Mouse (Mus musculus) intestine, embryonic 15.5 days (tissue): ENCODE measurements around the gene Usp40. TPM values are rescaled to one million over a fixed set of nuclear protein-coding genes. Genes with fewer than 3 reads are reported as not detected.

Source experiments
- ATAC-seq: fragments of 200-750 bp; cut with Nextera tagmentation; 2 replicates; pipeline ENCODE4 v1.8.0; 2017; ENCODE audit warnings: moderate TSS enrichment, moderate library complexity
- H3K27ac ChIP-seq: fragments of 300-500 bp; sonication (generic); 2 replicates; pipeline ENCODE4 v1.5.1; 2015; ENCODE audit warnings: mild to moderate bottlenecking, inconsistent platforms
- H3K27me3 ChIP-seq: fragments of 300-500 bp; sonication (generic); replicated peaks from 2 replicates; pipeline ENCODE4 v1.6.1; 2015; ENCODE audit warnings: inconsistent platforms
- H3K36me3 ChIP-seq: fragments of 300-500 bp; sonication (generic); 2 replicates; pipeline ENCODE4 v1.6.1; 2015; ENCODE audit warnings: inconsistent platforms
- H3K4me1 ChIP-seq: fragments of 300-500 bp; sonication (generic); replicated peaks from 2 replicates; pipeline ENCODE4 v1.6.1; 2015; ENCODE audit warnings: inconsistent platforms
- H3K4me2 ChIP-seq: fragments of 300-500 bp; sonication (generic); replicated peaks from 2 replicates; pipeline ENCODE4 v1.6.1; 2015; ENCODE audit warnings: mild to moderate bottlenecking, inconsistent platforms
- H3K4me3 ChIP-seq: fragments of 300-500 bp; sonication (generic); replicated peaks from 2 replicates; pipeline ENCODE4 v1.5.1; 2015; ENCODE audit warnings: inconsistent platforms
- H3K9ac ChIP-seq: fragments of 300-500 bp; sonication (generic); 2 replicates; pipeline ENCODE4 v1.6.1; 2015; ENCODE audit warnings: inconsistent platforms
- H3K9me3 ChIP-seq: fragments of 300-500 bp; sonication (generic); 2 replicates; pipeline ENCODE4 v1.6.1; 2016; ENCODE audit warnings: inconsistent platforms
- WGBS: fragments of 180-500 bp; shearing (Covaris S2); methylation state at CpG from one replicate; pipeline ENCODE4 v1.1.7; 2015; 5-methylcytosine and 5-hydroxymethylcytosine counted together
- polyA plus RNA-seq: library from polyadenylated mRNA; unstranded; fragments of >200 nt; fragmentation: Nextera tagmentation; extraction: Ambion mirVana; gene quantifications from 2 replicates; pipeline ENCODE4 v1.2.1, GENCODE M21; 2015

Usp40 gene
- polyA plus RNA-seq, 1 experiment from 2014 or later, result 28.8 TPM

DNA sequence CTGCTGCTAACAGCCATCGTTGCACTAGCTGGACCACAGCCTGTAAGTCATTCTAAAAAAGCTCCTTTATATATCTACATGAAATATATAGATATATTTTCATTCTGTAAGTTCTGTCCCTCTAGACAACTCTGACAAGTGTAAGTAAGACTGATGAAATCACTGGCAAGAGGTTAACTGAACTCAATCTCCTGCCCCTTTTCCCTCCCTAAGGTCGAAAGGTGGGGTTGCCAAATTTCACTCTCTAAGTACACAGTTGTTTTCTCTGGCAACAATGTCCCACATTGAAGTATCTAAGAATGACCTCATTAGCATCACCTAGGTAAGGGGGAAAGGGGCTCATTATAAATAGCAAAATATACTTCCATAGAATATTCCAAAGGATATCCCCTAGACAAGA is 15.6 kb downstream of the Usp40 start:
- Histone ChIP-seq H3K4me1 (no peaks in the 10 kb centered on the region), H3K27me3 (no peaks in the 10 kb centered on the region), H3K27ac (no peak overlapping the region), H3K4me3 (no peak overlapping the region), H3K36me3 (peaks cover 11% of the 10 kb centered on the region; the same call in 1 of the 2 replicates), H3K9me3 (no peaks in the 10 kb centered on the region), H3K4me2 (no peak overlapping the region), H3K9ac (no peak overlapping the region)
- WGBS, result 94% methylated on average over 2 of the region's 2 CpGs
- no peak for ATAC-seq

DNA sequence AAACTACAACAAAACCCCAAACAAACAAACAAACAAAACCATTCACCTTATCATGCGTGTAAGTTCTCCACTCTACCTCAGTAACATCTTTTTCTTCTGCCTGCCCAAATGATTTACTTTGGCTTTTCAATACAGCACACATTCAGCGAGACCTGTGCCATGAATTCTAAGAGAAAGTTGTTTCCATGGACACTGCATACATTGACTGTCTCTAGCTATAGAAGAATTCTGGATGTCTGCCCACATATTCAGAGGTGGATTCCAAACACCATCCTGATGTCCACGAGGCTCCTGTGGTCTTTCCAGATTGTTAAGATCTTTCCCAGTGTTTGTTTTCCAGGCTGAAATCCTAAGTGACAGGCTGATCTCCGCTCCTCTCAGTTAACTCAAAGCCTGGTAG is 26.1 kb downstream of the Usp40 start:
- Histone ChIP-seq H3K36me3 (peaks cover 36% of the 10 kb centered on the region), H3K27me3 (no peaks in the 10 kb centered on the region), H3K9ac (no peak overlapping the region), H3K4me1 (no peaks in the 10 kb centered on the region), H3K4me2 (no peak overlapping the region), H3K9me3 (no peaks in the 10 kb centered on the region), H3K4me3 (no peak overlapping the region), H3K27ac (no peak overlapping the region)
- no peak for ATAC-seq
- WGBS, result 80% methylated on average over 4 of the region's 4 CpGs

DNA sequence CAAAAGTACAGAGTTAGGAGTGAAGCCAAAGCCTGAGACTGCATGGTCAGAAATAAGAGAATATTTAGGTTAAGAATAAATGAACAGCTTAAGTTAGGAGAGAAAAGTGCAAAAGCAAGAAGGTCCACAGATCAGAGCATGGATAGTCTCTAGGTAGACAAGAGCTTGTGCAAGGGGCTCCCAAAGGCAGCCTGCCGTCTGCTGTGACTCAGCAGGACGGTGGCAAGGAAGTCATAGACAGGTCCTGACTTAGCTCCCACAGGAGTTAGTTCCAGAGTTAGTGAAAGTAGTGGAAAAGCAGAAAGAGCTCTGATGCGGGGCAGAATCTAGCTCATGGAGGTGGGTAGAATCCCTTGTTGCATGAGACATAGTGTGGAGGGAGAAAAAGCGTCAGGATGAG is 38.0 kb downstream of the Usp40 start:
- Histone ChIP-seq H3K9ac (no peak overlapping the region), H3K9me3 (no peaks in the 10 kb centered on the region), H3K27ac (no peak overlapping the region), H3K27me3 (no peaks in the 10 kb centered on the region), H3K36me3 (peaks cover 17% of the 10 kb centered on the region; the same call in 1 of the 2 replicates), H3K4me3 (no peak overlapping the region), H3K4me1 (no peaks in the 10 kb centered on the region), H3K4me2 (no peak overlapping the region)
- no peak for ATAC-seq
- 82% methylated on average over 4 of the region's 4 CpGs for WGBS

DNA sequence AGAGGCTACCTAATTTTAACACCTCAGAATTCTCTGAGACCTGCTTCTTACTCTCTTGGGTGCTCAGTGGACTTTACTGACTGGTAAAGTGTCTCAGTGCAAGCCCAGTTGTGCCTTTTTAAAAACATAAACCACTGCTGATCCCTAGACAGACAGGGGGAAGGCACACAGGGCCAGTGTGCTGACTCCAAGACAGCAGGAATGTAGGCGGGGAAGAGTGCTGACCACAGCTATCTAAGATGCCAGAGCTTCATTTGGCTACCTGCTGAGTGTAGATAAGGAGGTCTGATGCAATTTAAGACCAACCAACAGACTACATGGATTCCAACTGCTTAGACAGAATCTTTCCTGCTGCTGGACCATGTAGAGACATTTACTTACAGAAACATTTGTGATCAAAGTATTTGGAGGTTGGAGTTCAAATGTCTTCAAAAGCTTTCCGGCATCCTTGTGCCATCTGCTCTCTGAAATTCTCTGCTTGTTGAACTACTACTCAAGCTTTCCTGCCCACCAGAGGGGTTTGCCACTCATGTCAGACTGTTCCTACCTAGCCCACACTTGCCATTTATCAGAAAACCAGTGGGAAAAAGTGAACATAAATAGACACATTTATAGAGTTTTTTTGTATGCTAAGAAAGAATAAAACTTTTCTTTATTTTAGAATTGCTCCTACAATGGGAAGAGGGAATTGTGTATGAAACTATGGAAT is 46.7 kb downstream of the Usp40 start:
- Histone ChIP-seq H3K27ac (no peak overlapping the region), H3K4me2 (no peak overlapping the region), H3K9ac (no peak overlapping the region), H3K9me3 (no peaks in the 10 kb centered on the region), H3K27me3 (no peaks in the 10 kb centered on the region), H3K4me3 (no peak overlapping the region), H3K36me3 (peaks cover 26% of the 10 kb centered on the region), H3K4me1 (no peaks in the 10 kb centered on the region)
- ATAC-seq, result peak; percentile 85; the same call in 1 of the 2 replicates
- 71% methylated on average over 2 of the region's 2 CpGs for WGBS

DNA sequence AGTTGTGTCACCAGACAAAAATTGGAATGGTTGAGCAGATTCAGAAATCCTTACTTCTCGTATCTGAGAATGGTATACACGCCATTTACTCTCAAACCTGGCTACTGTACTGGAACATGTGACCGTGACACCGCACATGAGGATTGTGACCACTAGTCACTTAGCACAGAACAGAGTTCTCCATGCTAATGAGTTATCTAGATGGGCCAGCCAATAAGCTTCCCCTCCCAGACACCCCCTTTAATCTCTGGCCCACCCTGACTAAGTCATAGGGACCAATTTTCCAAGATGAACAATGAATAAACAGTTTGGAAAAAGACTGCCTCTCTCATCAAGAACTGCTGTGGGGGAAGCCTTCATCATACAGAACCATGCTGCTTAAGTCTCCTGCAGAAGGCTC is 47.6 kb downstream of the Usp40 start:
- no peak overlapping the region for H3K4me2 ChIP-seq
- no peak overlapping the region for H3K27ac ChIP-seq
- ATAC-seq, result no peak
- H3K4me3 ChIP-seq, result no peak overlapping the region
- no peaks in the 10 kb centered on the region for H3K27me3 ChIP-seq
- peaks cover 24% of the 10 kb centered on the region for H3K36me3 ChIP-seq
- WGBS, result 96% methylated on average over 4 of the region's 4 CpGs
- no peaks in the 10 kb centered on the region for H3K4me1 ChIP-seq
- H3K9ac ChIP-seq, result no peak overlapping the region
- no peaks in the 10 kb centered on the region for H3K9me3 ChIP-seq

DNA sequence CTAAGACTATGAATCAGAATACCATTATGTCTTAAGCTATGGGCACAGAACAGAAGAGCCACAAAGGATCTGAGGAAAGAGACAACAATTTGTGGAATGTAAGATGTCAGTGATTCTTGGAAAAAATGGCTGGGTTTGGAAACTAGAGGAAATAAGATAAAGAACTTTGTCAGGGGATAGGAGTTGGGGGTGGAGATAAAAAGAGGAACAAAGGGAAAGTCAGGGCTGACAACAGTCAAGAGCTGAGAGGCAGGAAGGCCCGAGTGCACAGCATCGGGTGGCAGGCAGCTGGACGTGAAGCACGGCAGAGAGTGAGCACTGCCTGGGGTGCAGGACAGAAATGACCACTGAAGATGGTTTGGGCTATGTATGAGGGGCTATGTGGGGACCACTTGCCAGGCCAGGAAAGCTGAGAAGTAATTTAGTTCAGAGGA is 48.3 kb downstream of the Usp40 start:
- Histone ChIP-seq H3K9me3 (no peaks in the 10 kb centered on the region), H3K4me2 (no peak overlapping the region), H3K9ac (no peak overlapping the region), H3K4me1 (no peaks in the 10 kb centered on the region), H3K36me3 (peaks cover 23% of the 10 kb centered on the region), H3K4me3 (no peak overlapping the region), H3K27ac (no peak overlapping the region), H3K27me3 (no peaks in the 10 kb centered on the region)
- WGBS, result 47% methylated on average over 4 of the region's 4 CpGs
- ATAC-seq, result no peak

DNA sequence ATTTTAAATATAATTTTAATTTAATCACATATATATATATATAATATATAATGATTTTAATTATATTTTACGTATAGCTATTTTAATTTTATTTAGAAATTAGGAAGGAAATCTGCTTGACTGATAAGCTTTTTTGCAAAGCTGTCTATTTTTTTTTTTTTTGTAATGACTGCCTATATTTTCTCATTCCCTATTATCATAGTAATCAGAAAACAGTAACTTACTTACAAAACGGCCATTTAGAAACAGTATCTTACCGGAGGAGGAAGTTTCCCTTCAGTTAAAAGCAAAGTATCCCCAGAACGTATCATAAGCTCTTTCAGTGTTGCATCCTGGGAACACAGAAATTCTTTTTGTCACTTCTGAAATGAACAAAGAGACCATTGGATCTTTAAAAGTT is 48.8 kb downstream of the Usp40 start:
- Histone ChIP-seq H3K4me1 (no peaks in the 10 kb centered on the region), H3K4me2 (no peak overlapping the region), H3K36me3 (peaks cover 22% of the 10 kb centered on the region), H3K27ac (no peak overlapping the region), H3K27me3 (no peaks in the 10 kb centered on the region), H3K9ac (no peak overlapping the region), H3K9me3 (no peaks in the 10 kb centered on the region), H3K4me3 (no peak overlapping the region)
- WGBS, result 86% methylated on average over 4 of the region's 4 CpGs
- ATAC-seq, result no peak

DNA sequence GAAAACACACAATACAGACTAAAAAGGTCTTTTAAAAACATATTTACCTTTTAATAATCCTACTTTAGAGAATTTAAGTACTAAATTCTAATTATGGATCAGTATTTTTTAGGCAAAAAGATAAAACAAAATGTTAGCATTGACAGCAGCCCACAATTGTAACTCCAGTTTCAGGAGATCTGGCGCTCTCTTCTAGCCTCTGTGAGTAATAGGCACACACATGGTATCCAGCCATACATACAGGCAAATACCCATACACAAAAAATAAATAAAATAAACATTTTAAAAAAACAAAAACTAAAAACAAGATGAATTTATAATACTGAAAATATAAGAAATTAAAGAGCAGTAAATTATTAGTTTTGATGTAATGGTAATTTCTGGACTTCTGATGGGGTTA is 49.4 kb downstream of the Usp40 start:
- no peaks in the 10 kb centered on the region for H3K27me3 ChIP-seq
- H3K9ac ChIP-seq, result no peak overlapping the region
- no peaks in the 10 kb centered on the region for H3K9me3 ChIP-seq
- no peak overlapping the region for H3K4me3 ChIP-seq
- no peak overlapping the region for H3K4me2 ChIP-seq
- 96% methylated on average over 1 of the region's 1 CpGs for WGBS
- no peaks in the 10 kb centered on the region for H3K4me1 ChIP-seq
- H3K27ac ChIP-seq, result no peak overlapping the region
- H3K36me3 ChIP-seq, result peaks cover 17% of the 10 kb centered on the region
- no peak for ATAC-seq

DNA sequence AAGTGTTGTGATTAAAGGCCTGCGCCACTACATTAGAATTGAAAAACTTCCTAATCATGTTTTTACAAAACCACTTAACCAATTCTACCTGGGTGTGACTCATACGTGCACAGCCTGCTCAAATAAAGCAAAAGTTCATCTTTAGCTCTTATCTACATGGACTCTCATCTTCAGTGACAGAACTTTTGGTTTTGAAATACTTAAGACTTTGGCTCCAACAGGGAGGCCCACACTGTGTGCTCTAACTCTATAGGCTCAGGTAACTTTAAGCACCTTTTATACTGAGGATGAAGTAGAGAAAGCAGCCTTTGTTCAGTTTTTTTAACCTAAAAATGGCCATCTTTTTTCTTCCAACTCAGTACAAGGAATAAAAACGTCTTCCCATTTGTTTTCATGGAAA is 55.3 kb downstream of the Usp40 start:
- H3K4me3 ChIP-seq, result no peak overlapping the region
- 80% methylated on average over 3 of the region's 3 CpGs for WGBS
- no peak overlapping the region for H3K9ac ChIP-seq
- H3K36me3 ChIP-seq, result peaks cover 21% of the 10 kb centered on the region
- ATAC-seq, result peak; percentile 31; the same call in 1 of the 2 replicates
- no peaks in the 10 kb centered on the region for H3K27me3 ChIP-seq
- H3K9me3 ChIP-seq, result no peaks in the 10 kb centered on the region
- H3K4me1 ChIP-seq, result no peaks in the 10 kb centered on the region
- H3K4me2 ChIP-seq, result no peak overlapping the region
- H3K27ac ChIP-seq, result no peak overlapping the region

DNA sequence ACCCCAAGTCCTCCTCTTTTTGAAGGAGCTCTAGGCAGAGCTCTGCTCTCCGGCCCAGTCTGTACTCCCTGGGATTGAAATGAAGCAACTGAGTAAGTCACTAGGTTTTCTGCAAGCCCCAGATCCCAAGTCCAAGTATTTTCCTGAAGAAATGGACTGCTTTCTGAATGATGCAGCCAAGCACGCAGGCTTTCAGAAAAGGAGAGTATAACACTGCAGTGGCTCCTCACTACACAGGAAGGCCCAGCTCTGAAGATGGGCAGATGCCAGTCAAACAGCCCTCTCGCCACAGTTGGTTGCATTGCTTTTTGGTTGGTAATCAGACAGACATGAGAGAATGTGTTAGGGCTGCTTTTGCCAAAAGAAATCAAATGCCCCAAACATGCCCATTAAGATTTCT is 56.7 kb downstream of the Usp40 start:
- no peak overlapping the region for H3K27ac ChIP-seq
- no peak overlapping the region for H3K4me3 ChIP-seq
- H3K4me2 ChIP-seq, result no peak overlapping the region
- no peak for ATAC-seq
- H3K36me3 ChIP-seq, result peaks cover 27% of the 10 kb centered on the region
- no peaks in the 10 kb centered on the region for H3K27me3 ChIP-seq
- no peak overlapping the region for H3K9ac ChIP-seq
- no peaks in the 10 kb centered on the region for H3K9me3 ChIP-seq
- no peaks in the 10 kb centered on the region for H3K4me1 ChIP-seq
- 92% methylated on average over 3 of the region's 3 CpGs for WGBS

DNA sequence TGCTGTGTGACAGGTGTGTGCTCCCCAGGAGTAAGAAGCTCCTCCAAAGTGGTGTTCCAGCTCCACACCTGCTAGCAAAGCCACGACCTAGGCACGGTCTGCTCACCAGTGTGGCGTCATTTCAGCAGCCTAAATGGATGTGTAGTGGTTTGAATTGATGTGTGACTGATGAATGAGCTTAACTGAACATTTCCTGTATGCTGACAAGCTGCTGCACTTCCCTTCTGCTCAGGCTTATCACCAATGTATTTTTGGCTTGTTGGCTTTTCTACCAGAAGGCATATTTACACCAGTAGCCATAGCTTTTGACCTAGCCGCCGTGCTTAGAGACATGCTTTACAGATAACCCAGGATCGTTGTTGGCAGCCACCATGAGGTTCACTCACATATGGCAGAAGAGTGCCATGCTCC is 60.7 kb downstream of the Usp40 start:
- Histone ChIP-seq H3K9ac (no peak overlapping the region), H3K4me3 (no peak overlapping the region), H3K9me3 (no peaks in the 10 kb centered on the region), H3K27me3 (no peaks in the 10 kb centered on the region), H3K4me2 (no peak overlapping the region), H3K36me3 (peaks cover 55% of the 10 kb centered on the region), H3K27ac (no peak overlapping the region), H3K4me1 (no peaks in the 10 kb centered on the region)
- WGBS, result 89% methylated on average over 6 of the region's 6 CpGs
- no peak for ATAC-seq

DNA sequence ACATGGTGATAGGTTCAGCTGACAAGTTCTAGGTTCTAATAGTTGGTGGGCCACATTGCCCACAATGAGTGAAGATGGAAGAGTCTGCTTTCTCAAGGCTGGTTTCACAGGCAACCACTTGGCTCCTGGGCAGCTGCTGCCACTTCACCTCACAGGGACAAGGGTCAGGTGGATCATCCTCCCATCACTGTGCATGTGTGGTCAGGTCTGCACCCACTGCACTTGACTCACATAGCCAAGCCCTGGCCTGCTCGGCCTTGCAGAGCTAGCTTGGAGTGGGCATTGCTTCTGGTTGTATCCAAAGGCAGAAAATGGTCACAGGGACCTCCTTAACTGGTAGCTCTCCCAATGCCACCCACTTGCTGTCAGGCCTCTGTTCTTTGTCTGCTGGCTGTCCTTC is 66.6 kb downstream of the Usp40 start:
- Histone ChIP-seq H3K4me3 (no peak overlapping the region), H3K4me1 (no peaks in the 10 kb centered on the region), H3K4me2 (no peak overlapping the region), H3K27me3 (no peaks in the 10 kb centered on the region), H3K9ac (no peak overlapping the region), H3K27ac (no peak overlapping the region), H3K9me3 (no peaks in the 10 kb centered on the region), H3K36me3 (peaks cover 82% of the 10 kb centered on the region)
- 88% methylated on average over 1 of the region's 1 CpGs for WGBS
- no peak for ATAC-seq

DNA sequence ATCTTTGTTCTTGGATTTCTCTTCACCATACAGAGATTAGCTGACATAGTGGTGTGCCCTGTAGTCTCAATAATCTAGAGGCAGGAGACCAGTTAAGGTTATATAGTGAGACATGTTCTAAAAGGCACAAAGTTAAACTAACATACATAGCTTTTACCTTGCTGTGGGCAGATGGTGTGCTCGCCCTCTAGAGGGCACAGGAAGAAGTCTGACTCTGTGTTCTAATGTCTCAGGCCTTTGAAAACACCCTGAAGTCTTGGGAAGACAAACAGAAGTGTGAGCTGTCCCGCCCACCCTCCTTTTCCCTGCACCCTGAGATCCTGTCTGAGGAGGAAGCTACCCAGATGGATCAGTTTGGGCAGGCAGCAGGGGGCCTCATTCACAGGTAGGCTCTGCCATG is 71.8 kb downstream of the Usp40 start:
- Histone ChIP-seq H3K4me3 (no peak overlapping the region), H3K9ac (no peak overlapping the region), H3K4me1 (no peaks in the 10 kb centered on the region), H3K4me2 (no peak overlapping the region), H3K27ac (no peak overlapping the region), H3K27me3 (no peaks in the 10 kb centered on the region), H3K36me3 (peaks cover 53% of the 10 kb centered on the region), H3K9me3 (no peaks in the 10 kb centered on the region)
- 31% methylated on average over 2 of the region's 2 CpGs for WGBS
- ATAC-seq, result no peak
